Mouse (Mus musculus) liver, adult (tissue): ENCODE data around the gene Lrpap1.

Experiments
- GATA4 ChIP-seq: IDR thresholded peaks from 2 replicates; pipeline ENCODE4 v1.6.1; 2014; ENCODE audit warnings: mild to moderate bottlenecking, low read length; ENCODE audit not compliant: insufficient replicate concordance

Lrpap1 gene

GRCm38 (mm10) chr5:35133468-35133867, 27.9 kb upstream of the Lrpap1 start:
- no peak for TF ChIP-seq GATA4

GRCm38 (mm10) chr5:35132278-35132980, 26.9 kb upstream of the Lrpap1 start:
- no peak for TF ChIP-seq GATA4

- TF ChIP-seq GATA4 = no peak
These were observed 26.2 kb upstream of the Lrpap1 start for GRCm38 (mm10) chr5:35131773-35132172.

- no peak for TF ChIP-seq GATA4
These were observed 25.7 kb upstream of the Lrpap1 start for GRCm38 (mm10) chr5:35131237-35131636.

- no peak for TF ChIP-seq GATA4
These were observed 24.2 kb upstream of the Lrpap1 start for GRCm38 (mm10) chr5:35129767-35130191.

- no peak for TF ChIP-seq GATA4
These were observed 23.6 kb upstream of the Lrpap1 start for GRCm38 (mm10) chr5:35129208-35129607.

- no peak for TF ChIP-seq GATA4
These were observed 14.5 kb upstream of the Lrpap1 start for GRCm38 (mm10) chr5:35120024-35120423.

GRCm38 (mm10) chr5:35118418-35118817, 12.9 kb upstream of the Lrpap1 start:
- no peak for TF ChIP-seq GATA4

GRCm38 (mm10) chr5:35117633-35118032, 12.1 kb upstream of the Lrpap1 start:
- no peak for TF ChIP-seq GATA4

GRCm38 (mm10) chr5:35116002-35116401, 10.4 kb upstream of the Lrpap1 start:
- TF ChIP-seq GATA4 = no peak

- TF ChIP-seq GATA4 = no peak
These were observed 6.9 kb upstream of the Lrpap1 start for GRCm38 (mm10) chr5:35112444-35112843.

GRCm38 (mm10) chr5:35105922-35106298, 344 bp upstream of the Lrpap1 start:
- no peak for TF ChIP-seq GATA4

- TF ChIP-seq GATA4 = no peak
These were observed 1.2 kb downstream of the Lrpap1 start for GRCm38 (mm10) chr5:35104183-35104959.

GRCm38 (mm10) chr5:35103528-35103927, 2.0 kb downstream of the Lrpap1 start:
- no peak for TF ChIP-seq GATA4

GRCm38 (mm10) chr5:35103086-35103485, 2.5 kb downstream of the Lrpap1 start:
- no peak for TF ChIP-seq GATA4

GRCm38 (mm10) chr5:35091636-35092035, 13.9 kb downstream of the Lrpap1 start:
- no peak for TF ChIP-seq GATA4
